Mouse (Mus musculus): ENCODE results near the gene Pfkfb3. TPM values are rescaled to one million over a fixed set of nuclear protein-coding genes. Genes with fewer than 3 reads are reported as not detected.

The Pfkfb3 gene
- polyA plus RNA-seq, 1 experiment from 2014 or later, result 15.0 TPM

DNA sequence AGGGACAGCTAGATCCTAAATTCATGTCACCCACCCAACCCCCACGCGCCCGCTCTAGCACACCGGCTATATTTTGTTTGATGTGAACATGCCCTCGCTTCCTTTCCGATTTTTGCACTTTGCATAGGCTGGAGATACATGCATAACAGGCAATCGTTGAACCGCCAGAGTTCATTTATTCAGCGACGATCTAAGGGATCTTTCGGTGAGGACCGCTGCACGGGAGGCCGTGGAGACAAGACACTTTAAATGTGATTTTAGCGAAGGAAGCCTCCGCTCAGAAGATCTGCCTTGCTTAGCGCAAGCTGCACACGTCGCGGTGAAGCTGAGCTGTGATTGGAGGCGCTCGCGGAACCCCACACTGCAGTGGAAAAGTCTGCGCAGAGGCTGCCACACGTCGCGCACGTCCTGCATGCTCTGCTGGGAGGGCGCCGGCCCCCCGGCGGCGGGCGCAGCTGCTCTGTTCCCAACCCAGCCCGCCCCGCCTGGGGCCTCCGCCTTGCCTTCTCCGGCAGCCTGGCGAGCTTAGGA lies 50.9 kb downstream of the Pfkfb3 start:
- DNase-seq (ENCODE audit: low spot score), result peak; percentile 92

DNA sequence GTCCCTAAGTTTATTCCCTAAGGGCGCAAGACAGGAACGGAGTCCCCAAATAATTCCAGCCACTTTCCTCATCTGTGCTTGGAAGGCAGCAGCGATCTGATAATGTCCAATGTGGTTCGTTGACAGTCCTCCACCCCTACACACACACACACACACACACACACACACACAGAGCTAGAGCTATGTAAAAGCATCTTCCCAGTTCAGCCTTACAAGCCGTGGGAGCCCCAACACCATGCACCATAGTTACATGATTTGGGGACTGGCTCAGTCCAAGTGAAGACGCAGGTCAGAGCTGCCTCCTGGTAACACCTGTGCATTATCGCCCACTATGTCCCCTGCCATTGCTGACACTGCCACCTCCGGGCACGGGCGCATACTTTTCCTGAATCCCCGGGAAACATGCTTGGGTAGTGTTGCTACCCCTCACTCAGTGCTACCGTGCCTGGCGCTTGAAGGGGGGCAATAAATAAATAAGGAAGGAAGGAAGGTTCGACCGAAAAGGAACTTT lies 51.6 kb downstream of the Pfkfb3 start:
- no peak for DNase-seq (ENCODE audit: low spot score)

DNA sequence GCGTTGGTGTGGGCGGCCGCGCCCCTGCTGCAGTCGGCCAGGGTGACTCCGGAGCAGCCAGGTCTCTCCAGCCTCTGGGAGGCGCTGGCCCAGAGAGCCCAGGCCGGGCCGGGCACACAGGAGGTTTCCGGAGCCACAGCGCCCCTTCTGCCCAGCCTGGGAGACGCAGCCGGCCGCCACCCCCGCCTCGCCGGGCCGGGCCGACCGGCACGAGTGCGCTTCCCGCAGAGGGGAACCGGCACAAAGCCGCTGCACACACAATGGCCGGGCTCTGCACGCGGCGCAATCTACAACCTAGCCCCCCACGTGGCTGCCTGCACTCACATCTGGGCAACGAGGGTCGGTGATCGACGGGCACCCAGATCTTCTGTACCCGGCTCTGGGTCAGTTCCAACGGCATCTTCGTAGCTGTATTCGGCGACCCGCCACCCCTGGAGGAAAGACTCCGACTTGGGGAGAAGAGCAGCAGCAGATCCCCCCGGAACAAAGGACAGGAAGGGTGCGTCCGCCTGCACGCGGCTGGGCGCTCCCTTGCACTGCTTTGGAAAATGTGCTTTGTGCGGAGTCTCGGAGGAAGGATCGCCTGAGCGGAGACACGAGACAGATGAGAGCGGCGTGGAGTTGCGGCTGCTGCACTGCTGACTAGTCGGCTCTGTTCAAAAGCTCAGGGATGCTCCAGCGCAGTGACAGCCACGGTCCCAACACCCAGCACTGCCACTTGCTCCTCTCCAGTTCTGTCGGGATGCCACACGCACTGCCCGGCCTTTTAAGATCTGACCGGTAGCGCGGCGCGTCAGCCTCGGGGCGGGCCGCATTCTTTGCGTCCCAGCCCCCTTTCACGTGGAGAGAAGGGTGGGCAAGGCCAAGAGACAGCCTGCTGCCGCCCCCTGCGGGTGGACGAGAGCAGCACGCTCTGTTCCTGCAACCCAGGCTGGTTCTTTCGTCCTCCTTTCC lies 52.3 kb downstream of the Pfkfb3 start:
- peak; percentile 78 for DNase-seq (ENCODE audit: low spot score)

DNA sequence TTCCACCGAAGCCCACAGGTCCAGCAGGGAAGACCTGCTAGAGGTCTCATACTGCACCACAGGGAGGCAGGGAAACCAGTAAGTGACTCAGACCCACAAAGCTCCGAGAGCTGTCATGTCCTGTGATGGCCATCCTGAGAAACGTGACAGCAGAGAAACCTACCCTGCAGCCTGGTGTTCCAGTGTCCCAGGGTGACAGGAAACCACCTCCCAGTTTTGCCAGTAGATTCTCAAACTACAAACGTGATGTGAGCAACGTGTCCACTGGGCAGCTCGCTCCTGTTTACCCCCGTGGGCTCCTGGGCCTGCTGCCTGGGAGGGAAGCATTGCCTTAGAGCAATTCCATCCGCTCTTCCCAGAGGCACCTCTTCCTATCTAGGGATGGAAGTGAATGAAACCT lies 53.2 kb downstream of the Pfkfb3 start:
- no peak for DNase-seq (ENCODE audit: low spot score)

DNA sequence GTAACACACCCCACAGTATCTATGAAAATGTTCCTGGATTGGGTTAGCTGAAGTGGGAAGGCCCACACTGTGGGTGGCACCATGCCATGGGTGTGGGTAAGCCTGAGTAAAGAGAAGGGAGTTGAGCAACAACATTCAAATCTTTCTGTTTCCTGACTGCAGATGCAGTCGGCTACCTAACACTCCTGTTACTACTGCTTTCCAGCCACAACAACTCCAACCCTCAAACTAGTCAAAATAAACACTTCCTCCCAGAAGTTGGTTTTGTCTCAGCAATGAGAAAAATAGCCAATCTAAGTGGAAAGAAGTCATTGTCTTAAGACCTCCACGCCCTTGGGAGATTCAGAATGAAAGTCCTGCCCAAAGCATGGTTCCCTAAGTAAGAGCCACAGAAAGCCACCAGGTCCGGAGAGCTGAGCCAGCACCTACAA lies 57.3 kb downstream of the Pfkfb3 start:
- DNase-seq (ENCODE audit: low spot score), result no peak

DNA sequence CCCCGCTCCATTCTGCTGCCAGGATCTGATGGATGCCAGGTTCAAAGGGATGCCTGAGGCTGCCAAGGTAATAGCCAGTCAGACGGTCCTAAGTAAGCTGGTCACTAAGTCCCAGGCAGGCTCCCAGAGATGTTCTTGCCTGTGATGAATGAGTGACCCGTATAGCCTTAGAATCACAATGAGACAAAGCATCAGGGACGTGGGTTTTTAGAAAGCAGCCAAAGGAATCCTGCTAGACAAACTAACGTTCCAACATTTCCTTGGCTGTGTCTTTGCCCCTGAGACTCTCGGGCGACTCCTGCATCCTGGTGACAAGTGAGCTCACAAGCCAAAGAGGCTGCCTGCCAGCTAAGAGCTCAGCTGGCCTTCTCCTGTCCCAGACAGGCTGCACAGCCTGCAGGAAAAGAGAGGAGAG lies 59.0 kb downstream of the Pfkfb3 start:
- DNase-seq (ENCODE audit: low spot score), result no peak

DNA sequence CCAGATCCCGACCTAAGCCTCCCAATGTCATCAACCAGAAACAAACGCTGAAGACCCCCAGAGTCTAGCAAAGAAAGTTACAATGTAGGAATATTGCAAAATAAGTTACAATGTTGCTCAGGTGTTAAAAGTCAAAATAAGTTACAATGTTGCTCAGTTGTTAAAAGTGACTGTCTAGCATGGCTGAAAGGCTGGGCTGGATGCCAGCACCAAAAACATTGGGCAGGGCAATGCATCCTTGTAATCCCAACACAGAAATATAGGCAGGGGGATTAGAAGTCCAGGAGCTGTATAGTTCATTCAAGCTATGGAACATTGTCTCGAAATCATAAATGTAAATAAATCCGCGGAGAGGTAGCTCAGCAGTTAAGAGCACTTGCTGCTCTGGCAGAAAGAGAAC lies 61.0 kb downstream of the Pfkfb3 start:
- DNase-seq (ENCODE audit: low spot score), result no peak

DNA sequence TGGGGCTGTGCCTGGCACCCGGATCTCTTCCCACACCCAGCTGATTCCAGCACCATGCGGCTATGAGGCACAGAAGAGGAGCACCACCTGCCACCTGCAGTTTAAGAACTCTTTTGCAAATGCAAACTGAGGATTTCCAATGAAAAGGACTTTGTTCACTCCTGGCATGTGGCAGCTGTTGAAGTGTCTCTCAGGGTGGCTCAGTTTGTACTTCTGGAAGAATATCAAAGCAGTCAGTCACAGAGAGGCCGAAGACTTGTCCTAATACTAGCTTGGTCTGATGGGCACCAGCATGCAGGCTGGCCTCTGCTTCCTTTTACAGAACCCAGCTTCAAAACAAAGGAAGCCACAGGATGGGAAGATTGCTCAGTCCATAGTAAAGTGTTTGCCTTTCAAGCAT lies 62.4 kb downstream of the Pfkfb3 start:
- DNase-seq (ENCODE audit: low spot score), result no peak

DNA sequence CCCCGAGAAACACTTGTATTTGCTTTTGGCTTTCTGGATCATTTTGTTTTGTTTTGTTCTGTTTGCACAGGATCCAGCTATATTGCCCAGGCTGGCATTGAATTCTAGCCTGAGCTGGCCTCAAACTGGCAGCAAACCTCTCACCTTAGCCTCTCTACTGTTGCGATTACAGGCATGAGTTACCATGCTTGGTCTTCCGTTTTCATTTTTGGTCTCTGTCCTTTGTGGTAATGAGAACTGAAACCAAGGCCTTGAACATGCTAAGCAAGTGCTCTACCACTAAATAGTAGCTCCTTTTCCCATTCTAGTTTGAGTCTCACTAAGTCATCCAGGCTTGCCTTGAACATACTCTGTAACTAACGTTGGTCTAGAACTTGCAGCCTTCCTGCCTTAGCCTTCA lies 63.3 kb downstream of the Pfkfb3 start:
- DNase-seq (ENCODE audit: low spot score), result no peak

DNA sequence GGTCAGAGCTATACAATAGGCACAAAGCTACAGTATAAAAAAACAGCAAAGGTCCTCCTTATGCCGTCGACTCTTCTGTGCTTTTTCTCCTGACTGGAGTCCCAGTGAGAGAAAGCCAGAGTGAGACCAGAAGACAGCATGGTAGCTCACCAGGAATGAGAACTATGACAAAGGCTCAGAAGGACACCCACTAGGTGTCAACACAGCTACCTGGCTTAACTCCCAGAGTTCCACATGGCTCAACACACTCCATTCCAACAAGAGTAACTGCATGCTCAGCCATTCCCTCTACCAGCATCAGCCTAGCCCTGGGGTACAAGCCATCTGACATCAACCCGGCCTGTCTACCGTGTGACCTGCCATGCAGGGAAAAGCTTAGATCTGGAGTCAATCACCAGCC lies 70.7 kb downstream of the Pfkfb3 start:
- no peak for DNase-seq (ENCODE audit: low spot score)

DNA sequence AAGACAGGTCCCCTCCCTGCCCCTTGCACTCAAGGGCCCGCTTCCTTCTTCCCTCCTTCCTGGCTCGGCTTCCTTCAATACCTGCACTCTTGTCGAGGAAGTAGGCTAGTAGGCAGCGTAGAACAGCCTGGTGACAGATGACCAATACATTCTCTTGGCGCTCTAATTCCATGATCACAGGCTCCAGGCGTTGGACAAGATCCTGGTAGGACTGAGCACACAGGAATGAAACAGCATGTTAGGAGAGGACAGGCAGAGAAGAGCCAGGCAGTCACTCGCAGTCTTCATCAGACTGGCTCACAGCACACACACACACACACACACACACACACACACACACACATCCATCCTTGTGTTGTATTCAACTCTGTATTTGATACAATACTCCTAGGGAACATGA lies 71.5 kb downstream of the Pfkfb3 start:
- DNase-seq (ENCODE audit: low spot score), result no peak

DNA sequence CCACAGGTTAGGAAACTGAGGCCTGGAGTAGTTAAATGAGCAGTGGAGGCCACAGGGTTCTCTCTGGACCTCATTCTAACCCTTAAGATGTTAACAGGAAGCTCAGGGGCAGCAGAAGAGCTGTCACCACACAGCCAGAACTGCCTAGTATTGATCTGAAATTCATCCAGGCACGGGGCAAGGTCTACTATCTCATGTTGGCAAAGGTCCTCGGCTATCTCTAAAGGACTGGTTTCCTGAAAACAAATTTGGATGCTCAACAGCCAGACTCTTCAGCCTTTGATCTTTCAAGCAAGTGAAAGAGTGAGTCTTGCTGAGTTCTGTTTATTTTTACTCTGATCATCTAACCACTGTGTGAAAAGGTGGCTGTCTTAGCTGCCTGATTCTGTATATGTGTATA lies 74.9 kb downstream of the Pfkfb3 start:
- DNase-seq (ENCODE audit: low spot score), result no peak

DNA sequence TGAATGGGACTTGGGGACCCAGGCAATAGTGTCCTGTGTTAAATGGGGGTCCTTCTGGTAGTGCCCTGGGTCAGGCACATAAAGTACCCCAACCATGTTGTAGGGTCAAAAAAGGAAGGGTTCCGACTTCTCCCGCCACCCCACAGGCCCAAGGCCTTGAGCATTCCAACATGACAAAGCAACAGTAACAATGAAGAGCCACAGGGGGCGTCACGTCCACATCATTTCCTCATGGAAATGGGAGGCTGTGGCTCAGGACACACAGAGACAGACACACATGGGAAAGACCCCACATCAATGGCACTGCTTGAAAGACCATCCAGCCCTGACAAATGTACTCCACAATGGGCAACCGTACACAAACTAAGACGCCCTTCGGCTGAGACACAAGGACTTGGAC lies 78.6 kb downstream of the Pfkfb3 start:
- no peak for DNase-seq (ENCODE audit: low spot score)

DNA sequence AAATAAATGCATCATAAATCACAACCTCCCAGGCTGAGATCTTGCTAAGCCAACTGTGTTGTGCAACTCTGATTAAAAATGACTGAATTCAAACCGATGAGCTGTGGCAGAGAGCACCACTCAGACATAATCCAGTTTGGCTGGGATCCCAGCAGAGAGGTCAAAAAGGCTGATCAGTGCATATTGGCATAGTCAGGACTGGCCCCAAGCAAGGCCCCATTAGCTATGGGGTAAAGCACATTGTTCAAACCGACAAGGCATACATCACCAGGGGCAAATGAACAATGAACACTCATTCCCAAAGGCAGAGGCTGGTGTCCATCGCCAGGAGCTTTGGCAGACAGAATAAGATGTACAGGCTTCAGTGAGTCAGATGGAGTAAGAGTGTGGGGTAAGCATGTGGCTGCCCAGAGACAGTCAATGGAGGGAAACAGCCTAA lies 89.2 kb downstream of the Pfkfb3 start:
- no peak for DNase-seq (ENCODE audit: low spot score)

DNA sequence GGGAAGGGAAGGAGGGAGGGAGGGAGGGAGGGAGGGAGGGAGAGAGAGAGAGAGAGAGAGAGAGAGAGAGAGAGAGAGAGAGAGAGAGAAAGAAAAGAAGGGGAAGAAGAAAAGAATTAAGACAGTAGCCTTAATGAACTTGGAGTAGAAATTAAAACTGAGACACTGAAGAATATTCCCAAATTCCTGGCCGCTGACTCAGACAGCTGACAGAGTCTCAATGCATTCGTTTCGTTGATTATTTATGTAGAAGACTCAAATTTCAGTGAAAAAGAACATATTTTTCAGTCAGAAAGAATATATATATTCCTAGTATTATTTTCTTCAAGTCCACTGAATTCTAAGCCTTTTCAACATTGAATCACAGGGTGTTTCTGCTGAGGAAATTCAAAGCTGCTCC lies 92.9 kb downstream of the Pfkfb3 start:
- DNase-seq (ENCODE audit: low spot score), result no peak

DNA sequence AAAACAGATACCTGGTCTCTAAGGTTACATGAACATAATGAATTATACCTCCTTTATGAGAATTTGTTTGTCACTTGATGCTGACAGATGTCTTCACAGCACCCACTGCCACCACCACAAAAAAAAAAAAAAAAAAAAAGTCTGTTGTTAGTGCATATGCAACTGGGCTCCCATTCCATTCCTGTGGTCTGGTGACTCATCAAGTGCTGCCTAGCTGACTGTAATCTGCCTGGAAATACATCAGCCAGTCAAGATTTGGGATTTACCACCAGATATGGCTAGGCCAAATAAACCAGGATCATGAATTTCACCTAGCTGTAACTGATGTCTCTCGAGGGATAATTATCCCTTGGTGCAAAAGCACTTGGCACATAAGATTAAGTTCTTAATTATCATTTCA lies 95.4 kb downstream of the Pfkfb3 start:
- no peak for DNase-seq (ENCODE audit: low spot score)

DNA sequence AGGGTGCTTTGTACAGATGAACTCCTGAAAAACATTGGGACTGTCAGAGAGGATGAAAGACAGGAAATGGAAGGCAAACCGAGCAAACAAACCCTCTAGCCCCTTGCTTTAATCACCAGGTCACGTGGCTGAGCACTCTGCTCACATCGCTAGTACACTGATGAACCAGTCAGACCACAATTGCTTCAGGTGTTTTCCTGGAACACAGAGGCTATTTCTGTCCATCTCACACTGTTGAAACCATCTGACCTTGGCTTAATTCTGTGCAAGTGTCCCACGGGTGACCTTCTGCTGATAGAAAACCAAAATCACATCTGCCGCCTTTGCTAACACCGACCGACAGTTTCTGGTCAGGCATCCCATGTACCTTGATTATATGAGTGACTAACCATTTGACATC lies 96.0 kb downstream of the Pfkfb3 start:
- DNase-seq (ENCODE audit: low spot score), result no peak

DNA sequence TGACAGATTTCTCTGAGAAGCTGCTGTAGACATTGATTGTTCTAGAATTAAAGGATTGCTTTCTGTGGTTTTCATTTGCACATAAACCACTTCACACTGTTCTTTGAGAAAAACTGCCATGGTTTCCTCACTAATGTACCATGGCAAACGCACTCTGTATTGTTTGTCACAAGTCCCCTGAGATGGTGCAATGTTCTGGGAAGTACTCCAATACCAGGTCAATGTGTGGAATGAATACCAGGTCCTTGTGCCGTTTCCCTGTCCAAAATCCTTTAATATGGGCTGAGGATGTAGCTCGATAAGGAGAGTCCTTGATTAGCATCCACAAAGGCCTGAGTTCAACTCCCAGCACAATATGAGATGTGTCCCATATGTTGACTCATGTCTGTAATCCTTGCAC lies 105.2 kb downstream of the Pfkfb3 start:
- no peak for DNase-seq (ENCODE audit: low spot score)

DNA sequence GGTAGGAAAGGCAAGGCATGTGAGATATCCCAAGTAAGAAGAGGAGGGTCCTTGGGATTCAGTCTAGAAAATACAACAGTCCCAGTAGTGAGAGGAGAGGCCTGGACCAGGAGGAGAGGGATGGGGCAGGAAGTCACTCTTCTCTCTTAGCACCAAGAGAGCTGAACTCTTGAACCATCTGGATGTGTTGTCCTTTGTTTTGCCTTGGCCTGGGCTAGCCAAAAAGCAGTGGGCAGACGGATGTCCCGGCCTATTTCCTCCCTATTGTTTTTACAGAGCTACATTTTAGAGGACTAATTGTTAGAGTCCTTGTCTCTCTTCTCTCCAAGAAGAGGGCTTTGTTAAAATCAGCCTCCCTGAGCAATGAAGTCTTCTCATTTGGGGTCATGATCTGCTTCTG lies 106.0 kb downstream of the Pfkfb3 start:
- no peak for DNase-seq (ENCODE audit: low spot score)

DNA sequence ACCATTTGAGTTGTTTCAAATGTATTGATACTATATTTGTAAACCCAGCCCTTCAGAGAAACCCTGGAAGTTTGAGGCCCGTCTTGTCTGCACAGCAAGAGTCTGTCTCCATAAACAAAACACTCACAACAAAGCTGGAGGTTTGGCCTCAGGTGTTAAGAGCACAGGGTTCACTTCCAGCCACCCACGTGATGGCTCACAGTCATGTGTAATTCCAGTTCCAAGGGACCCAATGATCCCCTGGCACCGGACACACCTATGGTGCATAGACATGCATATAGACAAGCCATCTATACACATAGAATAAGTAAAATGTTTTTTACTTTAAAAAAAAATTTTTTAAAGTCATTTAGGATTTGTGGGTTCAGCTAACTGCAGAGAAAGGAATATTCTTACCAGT lies 108.2 kb downstream of the Pfkfb3 start:
- DNase-seq (ENCODE audit: low spot score), result no peak

DNA sequence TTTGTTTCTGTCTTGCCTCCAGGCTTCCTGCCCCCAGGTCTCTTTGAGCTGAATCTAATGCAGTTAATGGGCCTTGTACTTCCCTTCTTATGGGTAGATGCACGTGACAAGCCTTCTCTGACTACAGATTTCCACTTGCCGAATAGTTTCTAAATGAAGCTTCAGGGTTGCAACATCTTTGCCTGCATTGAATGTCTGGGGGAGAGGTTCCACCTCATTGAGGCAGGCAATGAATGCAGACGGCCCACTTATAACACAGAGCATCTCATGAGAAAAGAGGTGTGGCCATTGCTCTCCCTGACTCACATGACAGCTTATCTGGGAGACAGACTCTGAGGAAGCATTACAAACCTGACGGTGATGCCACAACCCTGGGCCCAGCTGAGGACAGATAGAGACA lies 112.0 kb downstream of the Pfkfb3 start:
- no peak for DNase-seq (ENCODE audit: low spot score)

DNA sequence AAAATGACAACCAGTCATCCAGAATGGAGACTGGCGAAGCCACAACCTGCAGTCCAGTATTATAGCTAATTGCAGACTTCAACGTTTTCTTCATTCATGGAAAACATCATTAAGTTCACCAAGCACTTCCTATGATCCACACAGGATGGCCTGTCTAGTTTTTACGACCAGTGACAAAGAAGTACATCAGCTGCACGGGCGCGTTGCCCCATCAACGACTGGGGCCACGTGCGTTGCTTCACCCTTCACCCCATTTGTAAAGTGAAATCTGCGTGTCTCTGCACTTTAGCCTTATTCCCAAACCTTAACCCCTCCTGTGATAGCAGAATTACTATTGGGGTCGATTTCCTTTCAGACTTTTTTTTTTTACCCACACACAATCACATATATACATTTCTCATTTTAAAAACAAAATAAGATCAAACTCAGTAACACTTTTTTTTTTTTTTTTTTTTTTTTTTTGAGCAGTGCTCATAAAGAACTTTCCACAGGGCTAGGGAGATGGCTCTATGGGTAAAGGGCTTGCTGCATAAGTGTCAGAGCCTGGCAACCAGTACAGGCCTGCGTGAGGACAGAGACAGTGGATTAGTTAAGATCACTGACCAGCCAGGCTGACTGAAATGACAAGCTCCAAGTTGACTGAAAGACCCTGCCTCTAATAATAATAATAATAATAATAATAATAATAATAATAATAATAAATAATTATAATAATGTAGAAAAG lies 115.5 kb downstream of the Pfkfb3 start:
- no peak for DNase-seq (ENCODE audit: low spot score)
